Mouse (Mus musculus): ENCODE results near the gene Cdk15.

Cdk15 gene

GRCm38 (mm10) chr1:59395992-59396391, 139.3 kb downstream of the Cdk15 start:
- no peak for TF ChIP-seq GATA4 (IDR thresholded peaks at IDR 0.05; ENCODE audit: insufficient replicate concordance, low read length)

- TF ChIP-seq GATA4 (IDR thresholded peaks at IDR 0.05; ENCODE audit: insufficient replicate concordance, low read length): no peak
Measured at GRCm38 (mm10) chr1:59399554-59400325, 143.0 kb downstream of the Cdk15 start.

DNA sequence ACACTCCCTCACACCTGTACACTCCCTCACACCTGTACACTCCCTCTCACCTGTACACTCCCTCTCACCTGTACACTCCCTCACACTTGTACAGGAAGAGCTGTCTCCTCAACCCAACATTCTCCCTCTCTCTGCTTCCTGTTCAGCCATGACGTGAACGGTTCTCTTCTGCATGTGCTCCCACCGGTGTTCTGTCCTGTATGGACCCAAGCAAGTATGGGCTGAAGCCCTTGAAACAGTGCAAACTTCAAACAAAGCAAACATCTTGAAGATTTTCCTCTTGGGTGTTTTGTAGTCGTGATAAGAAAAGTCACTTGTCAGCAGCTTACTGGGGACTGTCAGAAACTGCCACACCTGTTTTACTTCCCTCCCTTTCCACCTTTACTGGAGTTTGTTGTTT, 144.5 kb downstream of the Cdk15 start:
- TF ChIP-seq GATA4 (IDR thresholded peaks at IDR 0.05; ENCODE audit: insufficient replicate concordance, low read length): no peak
